Mouse (Mus musculus) stomach, embryonic 15.5 days (tissue): ENCODE results near the gene Nectin2. TPM values are rescaled to one million over a fixed set of nuclear protein-coding genes. Genes with fewer than 3 reads are reported as not detected.
"Not testable (repeated sequence)": the region's sequence is repeated elsewhere in the genome, so short reads cannot be mapped to it uniquely, and the experiment has no call there.

ENCODE experiments used
- ATAC-seq: fragments of 200-750 bp; cut with Nextera tagmentation; 2 replicates; pipeline ENCODE4 v1.8.0; 2017; ENCODE audit warnings: low read depth, moderate number of reproducible peaks, moderate TSS enrichment; ENCODE audit not compliant: insufficient read depth, low FRiP score
- H3K27ac ChIP-seq: fragments of 300-500 bp; sonication (generic); 2 replicates; pipeline ENCODE4 v1.5.1; 2015; ENCODE audit warnings: mild to moderate bottlenecking, inconsistent platforms
- H3K27me3 ChIP-seq: fragments of 300-500 bp; sonication (generic); replicated peaks from 2 replicates; pipeline ENCODE4 v1.6.1; 2015; ENCODE audit warnings: inconsistent platforms
- H3K36me3 ChIP-seq: fragments of 300-500 bp; sonication (generic); 2 replicates; pipeline ENCODE4 v1.6.1; 2015; ENCODE audit warnings: inconsistent platforms
- H3K4me1 ChIP-seq: fragments of 300-500 bp; sonication (generic); 2 replicates; pipeline ENCODE4 v1.6.1; 2015; ENCODE audit warnings: inconsistent platforms
- H3K4me2 ChIP-seq: fragments of 300-500 bp; sonication (generic); 2 replicates; pipeline ENCODE4 v1.6.1; 2015; ENCODE audit warnings: mild to moderate bottlenecking, inconsistent platforms
- H3K4me3 ChIP-seq: fragments of 300-500 bp; sonication (generic); replicated peaks from 2 replicates; pipeline ENCODE4 v1.5.1; 2015; ENCODE audit warnings: inconsistent platforms
- H3K9ac ChIP-seq: fragments of 300-500 bp; sonication (generic); 2 replicates; pipeline ENCODE4 v1.6.1; 2015; ENCODE audit warnings: inconsistent platforms
- H3K9me3 ChIP-seq: fragments of 300-500 bp; sonication (generic); 2 replicates; pipeline ENCODE4 v1.6.1; 2016; ENCODE audit warnings: inconsistent platforms
- WGBS: fragments of 180-500 bp; shearing (Covaris S2); methylation state at CpG from one replicate; pipeline ENCODE4 v1.1.7; 2015; 5-methylcytosine and 5-hydroxymethylcytosine counted together
- polyA plus RNA-seq: library from polyadenylated mRNA; unstranded; fragments of >200 nt; fragmentation: Nextera tagmentation; extraction: Ambion mirVana; gene quantifications from 2 replicates; pipeline ENCODE4 v1.2.1, GENCODE M21; 2015

Gene Nectin2
- polyA plus RNA-seq, 1 experiment from 2014 or later = 129 TPM

DNA sequence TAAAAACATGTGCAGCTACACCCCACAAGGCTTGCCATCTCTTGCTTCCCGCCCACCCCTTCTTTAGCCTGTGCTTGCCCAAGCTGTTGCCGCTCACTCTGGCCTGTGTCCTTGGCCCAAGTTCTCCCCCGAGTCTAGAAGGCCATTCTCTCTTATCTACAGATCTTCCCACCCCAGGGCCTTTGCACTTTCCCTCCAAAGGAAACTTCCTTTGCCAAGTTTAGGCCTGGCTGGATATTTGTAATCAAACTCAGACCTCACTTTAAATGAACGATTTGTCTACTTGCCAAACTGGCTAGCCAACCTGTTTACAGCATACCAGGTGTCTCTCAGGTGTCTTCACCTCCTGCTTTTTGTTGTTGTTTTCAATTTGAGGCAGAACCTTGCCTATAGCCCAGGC is 59.4 kb downstream of the Nectin2 start:
- no peak overlapping the region for H3K4me2 ChIP-seq
- peaks cover 21% of the 10 kb centered on the region for H3K4me1 ChIP-seq
- no peak for ATAC-seq
- H3K27ac ChIP-seq = no peak overlapping the region
- H3K9me3 ChIP-seq = no peaks in the 10 kb centered on the region
- no peaks in the 10 kb centered on the region for H3K27me3 ChIP-seq
- H3K9ac ChIP-seq = no peak overlapping the region
- no peaks in the 10 kb centered on the region for H3K36me3 ChIP-seq
- no peak overlapping the region for H3K4me3 ChIP-seq
- 86% methylated on average over 4 of the region's 4 CpGs for WGBS

- Histone ChIP-seq H3K9me3 (no peaks in the 10 kb centered on the region), H3K9ac (no peak overlapping the region), H3K4me1 (peaks cover 13% of the 10 kb centered on the region), H3K27ac (no peak overlapping the region), H3K27me3 (no peaks in the 10 kb centered on the region), H3K36me3 (no peaks in the 10 kb centered on the region), H3K4me2 (no peak overlapping the region), H3K4me3 (no peak overlapping the region)
- ATAC-seq = no peak
- WGBS = 97% methylated on average over 2 of the region's 2 CpGs
These were observed 61.7 kb downstream of the Nectin2 start for GRCm38 (mm10) chr7:19688611-19689010.

DNA sequence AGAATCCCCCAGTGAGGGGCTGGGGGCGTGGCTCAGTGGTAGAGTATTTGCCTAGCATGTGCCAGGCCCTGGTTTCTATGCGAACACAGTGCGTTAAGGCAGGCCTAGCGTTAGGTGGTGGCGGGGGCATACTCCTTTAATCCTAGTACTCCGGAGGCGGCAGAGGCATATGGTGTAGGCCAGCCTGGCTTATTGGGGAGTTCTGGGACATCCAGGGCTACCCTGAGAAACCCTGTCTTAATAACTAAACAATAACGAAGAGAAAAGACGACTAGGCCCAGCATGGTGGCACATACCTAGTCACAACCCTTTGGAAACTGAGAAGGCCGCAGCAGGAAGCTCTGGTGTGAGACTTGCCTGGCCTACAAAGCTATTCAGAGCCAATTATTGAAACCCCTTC is 62.2 kb downstream of the Nectin2 start:
- no peak for ATAC-seq
- no peak overlapping the region for H3K4me3 ChIP-seq
- no peaks in the 10 kb centered on the region for H3K36me3 ChIP-seq
- peaks cover 8% of the 10 kb centered on the region for H3K4me1 ChIP-seq
- WGBS = 91% methylated on average over 10 of the region's 10 CpGs
- no peaks in the 10 kb centered on the region for H3K9me3 ChIP-seq
- H3K9ac ChIP-seq = no peak overlapping the region
- no peak overlapping the region for H3K27ac ChIP-seq
- H3K27me3 ChIP-seq = no peaks in the 10 kb centered on the region
- no peak overlapping the region for H3K4me2 ChIP-seq

DNA sequence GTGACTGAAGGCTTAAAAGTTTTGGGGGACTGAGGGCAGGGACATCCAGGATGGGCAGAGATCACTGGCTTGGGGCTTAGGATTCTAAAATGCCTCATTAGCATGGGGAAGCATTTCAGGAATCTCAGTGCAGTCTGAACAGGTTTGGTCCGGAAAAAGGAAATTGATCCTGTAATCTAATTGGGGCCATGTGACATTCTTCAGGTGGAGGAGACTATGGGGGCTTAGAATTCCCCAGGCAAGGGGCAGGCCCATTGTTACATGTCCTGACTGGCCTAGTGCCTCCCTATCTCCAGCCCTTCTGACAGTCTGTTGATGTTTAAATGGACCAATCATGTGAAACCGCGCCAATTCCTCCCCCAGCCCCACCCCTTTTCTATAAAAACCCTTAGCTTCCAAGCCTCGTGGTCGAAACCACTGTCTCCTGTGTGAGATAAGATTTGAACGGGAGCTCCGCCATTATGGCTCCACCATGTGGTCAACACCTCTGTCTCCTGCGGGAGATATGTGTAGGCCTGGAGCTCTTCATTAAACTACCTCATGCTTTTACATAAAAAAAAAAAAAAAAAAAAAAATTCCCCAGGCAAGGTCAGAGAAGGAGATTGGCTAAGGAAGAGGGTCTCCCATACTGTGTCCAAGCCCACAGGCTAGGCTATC is 63.2 kb downstream of the Nectin2 start:
- H3K27ac ChIP-seq, H3K4me2 ChIP-seq, H3K36me3 ChIP-seq, H3K4me1 ChIP-seq, H3K4me3 ChIP-seq, H3K9ac ChIP-seq, H3K9me3 ChIP-seq, H3K27me3 ChIP-seq: not testable (repeated sequence)
- 64% methylated on average over 8 of the region's 8 CpGs for WGBS
- ATAC-seq = peak; percentile 38; the same call in 1 of the 2 replicates

GRCm38 (mm10) chr7:19686521-19686920 is 63.8 kb downstream of the Nectin2 start:
- ATAC-seq = no peak
- Histone ChIP-seq H3K4me1 (no peaks in the 10 kb centered on the region), H3K4me2 (no peak overlapping the region), H3K9me3 (no peaks in the 10 kb centered on the region), H3K36me3 (no peaks in the 10 kb centered on the region), H3K9ac (no peak overlapping the region), H3K27me3 (no peaks in the 10 kb centered on the region), H3K4me3 (no peak overlapping the region), H3K27ac (no peak overlapping the region)
- WGBS = 80% methylated on average over 6 of the region's 6 CpGs

- Histone ChIP-seq H3K4me1 (no peaks in the 10 kb centered on the region), H3K36me3 (no peaks in the 10 kb centered on the region), H3K9ac (no peak overlapping the region), H3K9me3 (no peaks in the 10 kb centered on the region), H3K4me2 (no peak overlapping the region), H3K27me3 (no peaks in the 10 kb centered on the region), H3K4me3 (no peak overlapping the region), H3K27ac (no peak overlapping the region)
- ATAC-seq = no peak
- 53% methylated on average over 4 of the region's 4 CpGs for WGBS
These were observed 64.9 kb downstream of the Nectin2 start for GRCm38 (mm10) chr7:19685374-19685773.

GRCm38 (mm10) chr7:19683771-19684201 is 66.5 kb downstream of the Nectin2 start:
- Histone ChIP-seq H3K4me3 (no peak overlapping the region), H3K36me3 (no peaks in the 10 kb centered on the region), H3K27ac (no peak overlapping the region), H3K27me3 (no peaks in the 10 kb centered on the region), H3K4me2 (no peak overlapping the region), H3K9ac (no peak overlapping the region), H3K4me1 (no peaks in the 10 kb centered on the region), H3K9me3 (no peaks in the 10 kb centered on the region)
- WGBS = 76% methylated on average over 6 of the region's 6 CpGs
- no peak for ATAC-seq

GRCm38 (mm10) chr7:19682979-19683378 is 67.3 kb downstream of the Nectin2 start:
- Histone ChIP-seq H3K27ac (no peak overlapping the region), H3K4me1 (no peaks in the 10 kb centered on the region), H3K27me3 (no peaks in the 10 kb centered on the region), H3K9me3 (no peaks in the 10 kb centered on the region), H3K4me2 (no peak overlapping the region), H3K4me3 (no peak overlapping the region), H3K9ac (no peak overlapping the region), H3K36me3 (no peaks in the 10 kb centered on the region)
- ATAC-seq = no peak
- 63% methylated on average over 3 of the region's 3 CpGs for WGBS

- H3K36me3 ChIP-seq = no peaks in the 10 kb centered on the region
- no peak within 1 kb of the TSS for H3K27ac ChIP-seq
- H3K4me1 ChIP-seq = no peaks in the 10 kb centered on the region
- no peak for ATAC-seq
- no peak within 1 kb of the TSS for H3K9ac ChIP-seq
- no peak within 1 kb of the TSS for H3K4me2 ChIP-seq
- WGBS = 59% methylated on average over 8 of the region's 8 CpGs
- no peaks in the 10 kb centered on the region for H3K27me3 ChIP-seq
- no peaks in the 10 kb centered on the region for H3K9me3 ChIP-seq
- no peak within 1 kb of the TSS for H3K4me3 ChIP-seq
These were observed 69.0 kb downstream of the Nectin2 start, which contains the start of the genes Gm44805 and Apoc4 for GRCm38 (mm10) chr7:19681202-19681694. TSS of gene Gm44805 (minus strand) at chr7:19681423. TSS of gene Apoc4 (minus strand) at chr7:19681479.

- 72% methylated on average over 2 of the region's 2 CpGs for WGBS
- no peaks in the 10 kb centered on the region for H3K27me3 ChIP-seq
- no peak for ATAC-seq
- no peak overlapping the region for H3K9ac ChIP-seq
- no peak overlapping the region for H3K4me3 ChIP-seq
- H3K36me3 ChIP-seq = no peaks in the 10 kb centered on the region
- H3K27ac ChIP-seq = no peak overlapping the region
- H3K4me1 ChIP-seq = no peaks in the 10 kb centered on the region
- no peak overlapping the region for H3K4me2 ChIP-seq
- no peaks in the 10 kb centered on the region for H3K9me3 ChIP-seq
These were observed 69.6 kb downstream of the Nectin2 start for GRCm38 (mm10) chr7:19680702-19681101.

- H3K9ac ChIP-seq = no peak overlapping the region
- H3K36me3 ChIP-seq = no peaks in the 10 kb centered on the region
- H3K27ac ChIP-seq = no peak overlapping the region
- 86% methylated on average over 3 of the region's 3 CpGs for WGBS
- no peak for ATAC-seq
- H3K9me3 ChIP-seq = no peaks in the 10 kb centered on the region
- H3K27me3 ChIP-seq = no peaks in the 10 kb centered on the region
- H3K4me1 ChIP-seq = no peaks in the 10 kb centered on the region
- no peak overlapping the region for H3K4me2 ChIP-seq
- no peak overlapping the region for H3K4me3 ChIP-seq
These were observed 71.4 kb downstream of the Nectin2 start for GRCm38 (mm10) chr7:19678901-19679300.

DNA sequence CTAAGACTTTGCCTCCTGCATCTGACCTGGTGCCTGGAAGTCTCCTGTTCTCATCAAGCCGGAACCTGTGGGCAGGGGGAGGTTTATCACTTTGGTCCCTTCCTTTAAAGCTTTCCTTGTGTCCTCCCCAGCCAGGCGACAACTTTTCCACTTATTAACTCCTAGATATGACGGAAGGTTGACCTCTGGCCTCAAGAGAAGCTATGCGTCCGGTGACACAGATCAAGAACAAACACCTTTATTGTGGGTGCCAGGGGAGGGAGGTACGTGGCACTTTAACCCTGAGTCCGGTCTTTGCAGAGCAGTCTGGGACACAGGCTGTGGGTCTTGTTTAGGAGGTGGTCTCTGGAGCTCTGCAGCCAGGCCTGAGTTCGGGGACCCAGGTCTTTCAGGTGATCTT is 72.4 kb downstream of the Nectin2 start, which contains the start of gene Apoc2:
Apoc2 (minus strand) TSS at position 70 of the 400 bp plus-strand sequence.
- H3K4me3 ChIP-seq = no peak within 1 kb of the TSS
- no peaks in the 10 kb centered on the region for H3K36me3 ChIP-seq
- H3K27me3 ChIP-seq = no peaks in the 10 kb centered on the region
- no peaks in the 10 kb centered on the region for H3K4me1 ChIP-seq
- H3K9ac ChIP-seq = no peak within 1 kb of the TSS
- no peaks in the 10 kb centered on the region for H3K9me3 ChIP-seq
- WGBS = 58% methylated on average over 8 of the region's 8 CpGs
- H3K27ac ChIP-seq = no peak within 1 kb of the TSS
- ATAC-seq = no peak
- H3K4me2 ChIP-seq = no peak within 1 kb of the TSS
